Mouse (Mus musculus) left cerebral cortex, adult 11 months (tissue): ENCODE data around the gene Slc12a8.
A peak's percentile ranks its signal among the peaks of the same experiment; 100 is the strongest.

ENCODE experiments used
- DNase-seq: peaks from one replicate; pipeline ENCODE4 v3.0.0; 2022; ENCODE audit warnings: low spot score

The Slc12a8 gene

GRCm38 (mm10) chr16:33544346-33544745 is 27.2 kb downstream of the Slc12a8 start:
- no peak for DNase-seq

- DNase-seq: no peak
These were observed 28.4 kb downstream of the Slc12a8 start for GRCm38 (mm10) chr16:33545530-33545929.

GRCm38 (mm10) chr16:33553689-33554342 is 36.7 kb downstream of the Slc12a8 start:
- no peak for DNase-seq

- DNase-seq: no peak
These were observed 41.0 kb downstream of the Slc12a8 start for GRCm38 (mm10) chr16:33558121-33558520.

- peak; percentile 24 for DNase-seq
These were observed 43.2 kb downstream of the Slc12a8 start for GRCm38 (mm10) chr16:33560281-33560680.

- no peak for DNase-seq
These were observed 44.3 kb downstream of the Slc12a8 start for GRCm38 (mm10) chr16:33561308-33562009.

GRCm38 (mm10) chr16:33562874-33563537 is 45.9 kb downstream of the Slc12a8 start:
- no peak for DNase-seq

- no peak for DNase-seq
These were observed 46.4 kb downstream of the Slc12a8 start for GRCm38 (mm10) chr16:33563538-33564013.

GRCm38 (mm10) chr16:33566467-33566866 is 49.3 kb downstream of the Slc12a8 start:
- no peak for DNase-seq

- no peak for DNase-seq
These were observed 50.6 kb downstream of the Slc12a8 start for GRCm38 (mm10) chr16:33567736-33568135.

GRCm38 (mm10) chr16:33568269-33569016 is 51.3 kb downstream of the Slc12a8 start:
- DNase-seq: no peak

GRCm38 (mm10) chr16:33572646-33573045 is 55.5 kb downstream of the Slc12a8 start:
- DNase-seq: no peak

- no peak for DNase-seq
These were observed 56.6 kb downstream of the Slc12a8 start for GRCm38 (mm10) chr16:33573703-33574102.

- DNase-seq: no peak
These were observed 58.6 kb downstream of the Slc12a8 start for GRCm38 (mm10) chr16:33575728-33576127.

- no peak for DNase-seq
These were observed 59.4 kb downstream of the Slc12a8 start for GRCm38 (mm10) chr16:33576271-33577189.

- DNase-seq: no peak
These were observed 61.3 kb downstream of the Slc12a8 start for GRCm38 (mm10) chr16:33578462-33578861.

GRCm38 (mm10) chr16:33580331-33580730 is 63.2 kb downstream of the Slc12a8 start:
- no peak for DNase-seq

- DNase-seq: no peak
These were observed 63.7 kb downstream of the Slc12a8 start for GRCm38 (mm10) chr16:33580736-33581241.

- no peak for DNase-seq
These were observed 64.6 kb downstream of the Slc12a8 start for GRCm38 (mm10) chr16:33581661-33582099.

GRCm38 (mm10) chr16:33582495-33582894 is 65.4 kb downstream of the Slc12a8 start:
- no peak for DNase-seq

GRCm38 (mm10) chr16:33583333-33583732 is 66.2 kb downstream of the Slc12a8 start:
- no peak for DNase-seq
